Mouse (Mus musculus): Measurements from ENCODE around the gene Stab1. TPM values are rescaled to one million over a fixed set of nuclear protein-coding genes. Genes with fewer than 3 reads are reported as not detected.

Gene Stab1
- polyA plus RNA-seq, 1 experiment: 0.57 TPM

DNA sequence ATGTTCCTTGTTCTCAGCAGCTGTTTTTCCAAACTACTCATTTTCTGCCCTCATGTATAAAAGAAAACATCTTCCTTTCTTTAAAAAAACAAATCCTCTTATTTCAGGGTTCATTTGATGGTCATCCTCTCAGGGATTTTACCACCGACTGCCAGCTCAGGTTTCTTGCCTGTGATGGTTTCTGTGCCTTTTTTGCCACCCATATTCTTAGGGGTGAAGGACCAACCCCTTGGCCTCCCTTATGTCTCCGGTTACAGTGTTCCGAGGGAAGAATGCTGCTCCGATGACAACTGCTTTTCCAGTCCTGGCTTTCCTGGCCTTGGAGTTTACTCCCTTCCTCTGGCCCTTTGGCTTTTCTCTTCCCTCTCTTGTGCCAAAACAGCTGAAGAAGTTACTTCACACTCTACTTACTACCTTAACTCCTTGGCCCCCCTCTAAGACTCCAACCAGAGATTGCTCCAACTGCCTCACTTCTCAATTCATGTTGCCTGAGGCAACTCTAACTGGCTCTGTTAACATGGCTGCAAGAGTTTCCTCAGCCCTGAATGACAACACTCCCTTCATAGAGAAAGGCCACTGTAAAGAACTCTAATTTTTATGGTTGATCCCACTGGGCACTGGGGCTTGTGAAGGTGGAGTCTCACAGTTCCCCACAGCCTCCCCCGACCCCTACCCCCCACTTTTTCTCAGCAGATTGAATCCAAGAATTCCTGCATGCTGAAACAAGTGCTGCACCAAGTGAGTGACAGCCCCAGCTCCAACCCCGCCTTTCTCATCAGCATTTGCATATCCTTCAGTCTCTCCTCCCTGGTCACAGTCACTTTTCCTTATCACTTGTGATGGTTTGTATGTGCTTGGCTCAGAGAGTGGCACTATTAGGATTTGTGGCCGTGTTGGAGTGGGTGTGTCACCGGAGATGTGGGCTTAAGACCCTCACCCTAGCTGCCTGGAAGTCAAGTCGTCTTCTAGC, 43.0 kb downstream of the Stab1 start:
- Histone ChIP-seq H3K4me1 (ENCODE audit: control insufficient read depth, insufficient read depth, low read length) (no peaks in the 10 kb centered on the region), H3K9me3 (replicated peaks; ENCODE audit: control insufficient read depth, insufficient read depth, low read length, poor library complexity, severe bottlenecking) (no peaks in the 10 kb centered on the region), H3K4me3 (ENCODE audit: low read depth, low read length) (no peak overlapping the region), H3K36me3 (ENCODE audit: control insufficient read depth, insufficient read depth, low read length, poor library complexity, severe bottlenecking) (peaks cover 4% of the 10 kb centered on the region), H3K27me3 (ENCODE audit: control insufficient read depth, insufficient read depth, low read length, poor library complexity, severe bottlenecking) (no peaks in the 10 kb centered on the region), H3K9ac (ENCODE audit: low read depth, poor library complexity, severe bottlenecking) (no peak overlapping the region), H3K27ac (ENCODE audit: insufficient read depth, low read length) (peak overlapping the region; percentile 34)
- no peak for TF ChIP-seq POLR2A (IDR thresholded peaks at IDR 0.05; ENCODE audit: insufficient read depth, low read length)

DNA sequence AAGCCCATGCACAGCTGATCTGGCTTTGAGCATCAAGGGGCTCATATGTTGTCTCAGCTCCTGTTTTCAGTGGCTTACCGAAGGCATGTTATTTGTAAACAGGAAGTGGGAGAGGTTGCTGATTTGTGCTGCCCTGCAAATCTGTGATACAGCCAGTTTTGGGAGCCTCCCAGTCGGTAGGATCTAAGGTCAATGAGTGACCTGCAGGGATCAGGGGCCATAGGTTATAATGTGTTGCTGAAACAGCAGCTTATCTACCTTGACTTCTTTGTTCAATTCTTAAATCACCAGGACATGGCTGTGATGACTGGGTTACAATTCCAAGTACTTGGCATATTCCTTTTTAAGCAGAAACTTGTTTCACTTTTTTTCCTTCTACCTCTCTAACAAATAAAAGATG, 52.9 kb downstream of the Stab1 start:
- Histone ChIP-seq H3K9me3 (replicated peaks; ENCODE audit: control insufficient read depth, insufficient read depth, low read length, poor library complexity, severe bottlenecking) (no peaks in the 10 kb centered on the region), H3K4me3 (ENCODE audit: low read depth, low read length) (no peak overlapping the region), H3K36me3 (ENCODE audit: control insufficient read depth, insufficient read depth, low read length, poor library complexity, severe bottlenecking) (peaks cover 21% of the 10 kb centered on the region), H3K27ac (ENCODE audit: insufficient read depth, low read length) (no peak overlapping the region), H3K27me3 (ENCODE audit: control insufficient read depth, insufficient read depth, low read length, poor library complexity, severe bottlenecking) (no peaks in the 10 kb centered on the region), H3K4me1 (ENCODE audit: control insufficient read depth, insufficient read depth, low read length) (no peaks in the 10 kb centered on the region), H3K9ac (ENCODE audit: low read depth, poor library complexity, severe bottlenecking) (no peak overlapping the region)
- no peak for TF ChIP-seq EP300 (IDR thresholded peaks at IDR 0.05; ENCODE audit: insufficient read depth, low read depth, low read length)
- no peak for TF ChIP-seq CTCF (IDR thresholded peaks at IDR 0.05; ENCODE audit: low read depth, low read length)
- TF ChIP-seq POLR2A (IDR thresholded peaks at IDR 0.05; ENCODE audit: insufficient read depth, low read length): no peak

DNA sequence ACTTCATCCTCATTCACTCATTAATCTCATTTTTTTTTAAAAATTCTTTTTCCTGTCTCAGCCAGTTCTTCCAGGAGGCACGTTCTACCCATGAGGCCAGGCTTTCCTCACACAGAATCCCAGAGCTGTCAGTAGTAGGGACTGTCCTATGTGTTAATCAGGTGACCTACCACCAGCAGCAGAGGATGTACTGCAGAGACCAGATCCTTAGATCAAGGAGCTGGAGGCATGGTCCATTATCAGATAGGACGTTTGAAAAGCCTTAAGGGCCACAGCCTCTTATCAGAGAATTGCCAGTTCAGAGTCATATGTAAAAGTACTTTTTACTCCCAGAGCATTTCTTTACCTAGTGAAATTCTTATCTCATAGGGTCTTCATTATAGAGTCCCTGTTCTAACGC, 54.4 kb downstream of the Stab1 start:
- Histone ChIP-seq H3K4me3 (ENCODE audit: low read depth, low read length) (no peak overlapping the region), H3K4me1 (ENCODE audit: control insufficient read depth, insufficient read depth, low read length) (no peaks in the 10 kb centered on the region), H3K9me3 (replicated peaks; ENCODE audit: control insufficient read depth, insufficient read depth, low read length, poor library complexity, severe bottlenecking) (no peaks in the 10 kb centered on the region), H3K36me3 (ENCODE audit: control insufficient read depth, insufficient read depth, low read length, poor library complexity, severe bottlenecking) (peaks cover 27% of the 10 kb centered on the region), H3K9ac (ENCODE audit: low read depth, poor library complexity, severe bottlenecking) (no peak overlapping the region), H3K27ac (ENCODE audit: insufficient read depth, low read length) (no peak overlapping the region), H3K27me3 (ENCODE audit: control insufficient read depth, insufficient read depth, low read length, poor library complexity, severe bottlenecking) (no peaks in the 10 kb centered on the region)
- TF ChIP-seq POLR2A (IDR thresholded peaks at IDR 0.05; ENCODE audit: insufficient read depth, low read length) (no peak), EP300 (IDR thresholded peaks at IDR 0.05; ENCODE audit: insufficient read depth, low read depth, low read length) (no peak), CTCF (IDR thresholded peaks at IDR 0.05; ENCODE audit: low read depth, low read length) (no peak)

DNA sequence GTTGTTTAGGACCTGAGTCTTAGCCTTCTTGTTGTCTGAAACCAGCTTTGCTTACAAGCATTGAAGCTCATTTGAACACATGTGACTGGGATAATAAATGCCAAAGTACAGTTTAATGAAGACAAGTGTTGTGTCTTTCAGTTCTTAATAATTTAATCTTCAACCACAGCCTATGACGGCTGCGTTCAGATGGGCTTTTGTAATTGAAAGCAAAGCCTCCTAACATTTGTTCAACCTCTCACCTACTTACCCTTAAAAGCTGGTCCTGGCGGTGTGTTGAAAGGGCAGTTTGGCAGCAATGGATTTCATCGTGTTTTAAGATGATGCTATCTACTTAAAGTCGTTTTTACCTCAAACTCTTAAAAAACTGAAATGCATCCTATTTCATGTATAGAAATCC, 56.3 kb downstream of the Stab1 start:
- no peaks in the 10 kb centered on the region for H3K9me3 ChIP-seq (replicated peaks; ENCODE audit: control insufficient read depth, insufficient read depth, low read length, poor library complexity, severe bottlenecking)
- no peak overlapping the region for H3K4me3 ChIP-seq (ENCODE audit: low read depth, low read length)
- H3K27ac ChIP-seq (ENCODE audit: insufficient read depth, low read length): no peak overlapping the region
- H3K9ac ChIP-seq (ENCODE audit: low read depth, poor library complexity, severe bottlenecking): no peak overlapping the region
- no peak for TF ChIP-seq EP300 (IDR thresholded peaks at IDR 0.05; ENCODE audit: insufficient read depth, low read depth, low read length)
- no peak for TF ChIP-seq CTCF (IDR thresholded peaks at IDR 0.05; ENCODE audit: low read depth, low read length)
- TF ChIP-seq POLR2A (IDR thresholded peaks at IDR 0.05; ENCODE audit: insufficient read depth, low read length): no peak
- H3K4me1 ChIP-seq (ENCODE audit: control insufficient read depth, insufficient read depth, low read length): no peaks in the 10 kb centered on the region
- peaks cover 18% of the 10 kb centered on the region for H3K36me3 ChIP-seq (ENCODE audit: control insufficient read depth, insufficient read depth, low read length, poor library complexity, severe bottlenecking)
- no peaks in the 10 kb centered on the region for H3K27me3 ChIP-seq (ENCODE audit: control insufficient read depth, insufficient read depth, low read length, poor library complexity, severe bottlenecking)

DNA sequence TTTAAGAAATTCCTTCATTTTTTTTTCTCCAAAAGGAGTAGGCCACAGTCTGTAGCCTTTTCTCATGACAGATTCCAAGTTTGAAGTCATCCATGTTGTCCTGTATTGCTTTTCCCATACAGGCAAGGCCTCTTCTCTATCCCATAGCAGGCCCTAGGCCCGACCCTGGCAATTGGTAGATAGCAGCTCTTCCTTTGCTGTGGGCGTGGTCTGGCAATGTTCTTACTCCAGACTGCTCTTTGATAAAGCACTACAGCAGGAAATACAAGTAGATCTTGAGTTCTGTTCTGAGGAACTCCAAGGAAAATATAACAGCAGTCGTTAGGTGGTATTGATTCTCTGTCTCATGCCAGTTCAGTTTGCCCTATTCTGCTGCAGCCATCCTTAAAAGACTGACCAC, 57.8 kb downstream of the Stab1 start:
- TF ChIP-seq POLR2A (IDR thresholded peaks at IDR 0.05; ENCODE audit: insufficient read depth, low read length) (no peak), EP300 (IDR thresholded peaks at IDR 0.05; ENCODE audit: insufficient read depth, low read depth, low read length) (no peak), CTCF (IDR thresholded peaks at IDR 0.05; ENCODE audit: low read depth, low read length) (no peak)
- H3K36me3 ChIP-seq (ENCODE audit: control insufficient read depth, insufficient read depth, low read length, poor library complexity, severe bottlenecking): peaks cover 26% of the 10 kb centered on the region
- no peaks in the 10 kb centered on the region for H3K9me3 ChIP-seq (replicated peaks; ENCODE audit: control insufficient read depth, insufficient read depth, low read length, poor library complexity, severe bottlenecking)
- H3K9ac ChIP-seq (ENCODE audit: low read depth, poor library complexity, severe bottlenecking): no peak overlapping the region
- no peak overlapping the region for H3K27ac ChIP-seq (ENCODE audit: insufficient read depth, low read length)
- no peaks in the 10 kb centered on the region for H3K27me3 ChIP-seq (ENCODE audit: control insufficient read depth, insufficient read depth, low read length, poor library complexity, severe bottlenecking)
- no peak overlapping the region for H3K4me3 ChIP-seq (ENCODE audit: low read depth, low read length)
- no peaks in the 10 kb centered on the region for H3K4me1 ChIP-seq (ENCODE audit: control insufficient read depth, insufficient read depth, low read length)

DNA sequence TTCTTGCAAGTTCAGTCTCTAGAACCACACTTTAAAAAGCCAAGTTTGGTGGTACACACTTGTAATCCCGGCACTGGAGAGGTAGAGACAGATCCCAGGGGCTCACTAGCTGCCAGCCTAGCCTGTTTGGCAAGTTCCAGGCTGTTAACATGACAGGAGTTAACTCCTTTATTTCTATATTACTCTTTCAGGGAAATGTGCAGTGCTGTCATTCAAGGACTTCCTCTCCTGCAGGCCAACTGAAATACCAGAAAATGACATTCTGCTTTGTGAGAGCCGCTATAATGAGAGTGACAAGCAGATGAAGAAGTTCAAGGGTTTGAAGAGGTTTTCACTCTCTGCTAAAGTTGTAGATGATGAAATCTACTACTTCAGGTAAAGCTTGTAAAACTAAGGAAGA, 63.3 kb downstream of the Stab1 start:
- Histone ChIP-seq H3K4me3 (ENCODE audit: low read depth, low read length) (no peak overlapping the region), H3K27me3 (ENCODE audit: control insufficient read depth, insufficient read depth, low read length, poor library complexity, severe bottlenecking) (no peaks in the 10 kb centered on the region), H3K9me3 (replicated peaks; ENCODE audit: control insufficient read depth, insufficient read depth, low read length, poor library complexity, severe bottlenecking) (no peaks in the 10 kb centered on the region), H3K9ac (ENCODE audit: low read depth, poor library complexity, severe bottlenecking) (no peak overlapping the region), H3K36me3 (ENCODE audit: control insufficient read depth, insufficient read depth, low read length, poor library complexity, severe bottlenecking) (peaks cover 23% of the 10 kb centered on the region), H3K4me1 (ENCODE audit: control insufficient read depth, insufficient read depth, low read length) (no peaks in the 10 kb centered on the region), H3K27ac (ENCODE audit: insufficient read depth, low read length) (no peak overlapping the region)
- TF ChIP-seq CTCF (IDR thresholded peaks at IDR 0.05; ENCODE audit: low read depth, low read length): no peak
- no peak for TF ChIP-seq EP300 (IDR thresholded peaks at IDR 0.05; ENCODE audit: insufficient read depth, low read depth, low read length)
- TF ChIP-seq POLR2A (IDR thresholded peaks at IDR 0.05; ENCODE audit: insufficient read depth, low read length): no peak
